Mouse (Mus musculus) regulatory T cell (primary cell): Measurements from ENCODE around the gene Gm44579.

ENCODE experiments used
- in situ Hi-C: fragments of 300-600 bp; cut with MboI, MseI; formaldehyde crosslinking; loops from one replicate; pipeline ENCODE4 v1.15.1; 2025; ENCODE audit warnings: high pct_unique_total_duplicates

Gene Gm44579

GRCm38 (mm10) chr15:98168622-98169004 lies 52.2 kb downstream of the Gm44579 start:
- in situ Hi-C loops, result no loop called here

GRCm38 (mm10) chr15:98167645-98168621 lies 52.8 kb downstream of the Gm44579 start:
- in situ Hi-C loops, result no loop called here

GRCm38 (mm10) chr15:98166963-98167644 lies 53.7 kb downstream of the Gm44579 start, which contains the start of gene Ccdc184:
TSS of gene Ccdc184 (plus strand) at chr15:98167158.
- in situ Hi-C loops, result no loop called here

- in situ Hi-C loops, result no loop called here
Observed at GRCm38 (mm10) chr15:98165525-98165924, 55.3 kb downstream of the Gm44579 start, which contains the start of gene Asb8. TSS of gene Asb8 (minus strand) at chr15:98165625.

GRCm38 (mm10) chr15:98162561-98162960 lies 58.2 kb downstream of the Gm44579 start:
- in situ Hi-C loops, result no loop called here

- in situ Hi-C loops, result no loop called here
Observed at GRCm38 (mm10) chr15:98161026-98161805, 59.6 kb downstream of the Gm44579 start.

- in situ Hi-C loops, result no loop called here
Observed at GRCm38 (mm10) chr15:98157253-98157652, 63.5 kb downstream of the Gm44579 start.

- in situ Hi-C loops, result no loop called here
Observed at GRCm38 (mm10) chr15:98155944-98156343, 64.8 kb downstream of the Gm44579 start.

GRCm38 (mm10) chr15:98155272-98155671 lies 65.5 kb downstream of the Gm44579 start:
- in situ Hi-C loops, result no loop called here

- in situ Hi-C loops, result loop anchor here (5.0 kb wide), 1 partner anchor 62 kb away; the partner anchor contains the start of genes Pfkm and Senp1
Observed at GRCm38 (mm10) chr15:98154631-98155030, 66.1 kb downstream of the Gm44579 start.

- in situ Hi-C loops, result loop anchor here (5.0 kb wide), 1 partner anchor 62 kb away; the partner anchor contains the start of genes Pfkm and Senp1
Observed at GRCm38 (mm10) chr15:98154146-98154545, 66.6 kb downstream of the Gm44579 start.

GRCm38 (mm10) chr15:98153625-98154024 lies 67.2 kb downstream of the Gm44579 start:
- in situ Hi-C loops, result loop anchor here (5.0 kb wide), 1 partner anchor 61 kb away; the partner anchor contains the start of genes Pfkm and Senp1

- in situ Hi-C loops, result loop anchor here (5.0 kb wide), 1 partner anchor 61 kb away; the partner anchor contains the start of genes Pfkm and Senp1
Observed at GRCm38 (mm10) chr15:98152916-98153315, 67.9 kb downstream of the Gm44579 start.

- in situ Hi-C loops, result no loop called here
Observed at GRCm38 (mm10) chr15:98149166-98149602, 71.6 kb downstream of the Gm44579 start.

- in situ Hi-C loops, result no loop called here
Observed at GRCm38 (mm10) chr15:98148356-98148755, 72.4 kb downstream of the Gm44579 start.

GRCm38 (mm10) chr15:98145559-98146181 lies 75.1 kb downstream of the Gm44579 start:
- in situ Hi-C loops, result no loop called here

- in situ Hi-C loops, result no loop called here
Observed at GRCm38 (mm10) chr15:98144861-98145507, 75.8 kb downstream of the Gm44579 start.

- in situ Hi-C loops, result no loop called here
Observed at GRCm38 (mm10) chr15:98142515-98142914, 78.3 kb downstream of the Gm44579 start.

GRCm38 (mm10) chr15:98140809-98141208 lies 80.0 kb downstream of the Gm44579 start:
- in situ Hi-C loops, result no loop called here

- in situ Hi-C loops, result no loop called here
Observed at GRCm38 (mm10) chr15:98139763-98140162, 81.0 kb downstream of the Gm44579 start.
